Mouse (Mus musculus) lung, embryonic 16.5 days (tissue): ENCODE measurements at regions not wholly inside any gene's neighbourhood (a gene's known extent, or its start where the extent isn't known, plus 50 kb on each side); places are given as distances from the start of the nearest gene placed in this dataset.

Experiments
- ATAC-seq: fragments of 200-750 bp; cut with Nextera tagmentation; 2 replicates; pipeline ENCODE4 v1.8.0; 2017; ENCODE audit warnings: low read depth, mild to moderate bottlenecking, moderate library complexity
- H3K27ac ChIP-seq: fragments of 300-500 bp; sonication (generic); 2 replicates; pipeline ENCODE4 v1.5.1; 2014; ENCODE audit warnings: mild to moderate bottlenecking, control low read depth, low read length
- H3K27me3 ChIP-seq: fragments of 300-500 bp; sonication (generic); 2 replicates; pipeline ENCODE4 v1.6.1; 2014; ENCODE audit warnings: low read depth, low read length, mixed read lengths; ENCODE audit not compliant: control insufficient read depth, insufficient read depth
- H3K36me3 ChIP-seq: fragments of 300-500 bp; sonication (generic); 2 replicates; pipeline ENCODE4 v1.6.1; 2014; ENCODE audit warnings: low read length; ENCODE audit not compliant: control insufficient read depth, insufficient read depth
- H3K4me1 ChIP-seq: fragments of 300-500 bp; sonication (generic); replicated peaks from 2 replicates; pipeline ENCODE4 v1.6.1; 2014; ENCODE audit warnings: low read length, mixed read lengths; ENCODE audit not compliant: control insufficient read depth, insufficient read depth
- H3K4me2 ChIP-seq: fragments of 300-500 bp; sonication (generic); 2 replicates; pipeline ENCODE4 v1.6.1; 2014; ENCODE audit warnings: low read depth, low read length, control low read depth
- H3K4me3 ChIP-seq: fragments of 300-500 bp; sonication (generic); 2 replicates; pipeline ENCODE4 v1.5.1; 2014; ENCODE audit warnings: mild to moderate bottlenecking, low read length, control low read depth
- H3K9ac ChIP-seq: fragments of 300-500 bp; sonication (generic); 2 replicates; pipeline ENCODE4 v1.6.1; 2014; ENCODE audit warnings: low read length, control low read depth
- H3K9me3 ChIP-seq: fragments of 300-500 bp; sonication (generic); 2 replicates; pipeline ENCODE4 v1.6.1; 2016; ENCODE audit warnings: low read length; ENCODE audit not compliant: control insufficient read depth
- WGBS: fragments of 180-500 bp; shearing (Covaris S2); extraction: QIAGEN DNeasy Blood & Tissue Kit; methylation state at CpG from one replicate; pipeline ENCODE4 v1.1.7; 2014; 5-methylcytosine and 5-hydroxymethylcytosine counted together

- Histone ChIP-seq H3K27me3 (no peaks in the 10 kb centered on the region), H3K4me1 (no peaks in the 10 kb centered on the region), H3K36me3 (no peaks in the 10 kb centered on the region), H3K27ac (no peak overlapping the region), H3K9me3 (no peaks in the 10 kb centered on the region), H3K9ac (no peak overlapping the region), H3K4me2 (no peak overlapping the region), H3K4me3 (no peak overlapping the region)
- ATAC-seq, result no peak
- WGBS, result 48% methylated on average over 3 of the region's 3 CpGs
Observed at GRCm38 (mm10) chr9:94191083-94191482, 346.8 kb downstream of the 1190002N15Rik start.

DNA sequence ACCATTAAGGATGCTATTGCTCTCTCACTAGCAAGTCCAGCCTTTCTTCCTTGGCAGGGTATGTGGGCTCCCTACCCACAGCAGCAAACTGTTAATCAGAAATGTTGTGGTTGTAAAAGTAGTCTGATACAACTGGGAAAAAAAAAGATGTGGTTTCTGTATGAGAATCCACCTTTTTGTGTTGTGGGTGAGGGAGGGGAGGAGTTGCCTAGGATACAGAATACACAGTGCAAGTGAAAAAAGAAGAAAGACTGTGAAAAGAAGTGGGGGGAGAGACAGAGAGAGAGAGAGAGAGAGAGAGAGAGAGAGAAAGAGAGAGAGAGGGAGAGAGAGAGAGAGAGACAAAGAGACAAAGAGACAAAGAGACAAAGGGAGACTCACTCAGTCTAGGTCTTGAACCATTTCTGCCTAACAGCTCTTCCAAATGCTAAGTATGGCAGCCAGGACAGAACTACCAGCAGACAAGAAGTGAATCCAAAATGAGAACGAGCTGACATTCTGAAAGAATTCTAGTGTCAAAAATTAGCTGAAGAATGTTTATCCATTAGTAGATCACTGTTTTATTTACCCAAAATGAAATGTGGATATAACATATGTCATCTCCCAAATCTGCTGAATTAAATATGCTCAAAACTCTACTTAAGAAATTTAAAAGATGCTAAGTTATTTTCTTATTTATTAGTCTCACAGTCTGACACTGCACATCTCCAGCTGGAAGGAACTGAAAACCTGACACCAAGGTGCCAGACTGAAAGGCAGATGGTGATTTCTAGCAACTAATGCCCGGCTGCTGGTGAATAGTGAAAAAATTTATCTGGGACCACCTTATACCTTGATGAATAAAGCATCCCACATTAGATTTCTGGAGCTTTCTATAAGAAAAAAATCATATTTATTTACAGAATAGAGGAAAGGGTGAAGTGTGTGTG, 347.7 kb downstream of the 1190002N15Rik start:
- no peak overlapping the region for H3K4me3 ChIP-seq
- H3K9ac ChIP-seq, result no peak overlapping the region
- no peak overlapping the region for H3K4me2 ChIP-seq
- 56% methylated on average over 2 of the region's 2 CpGs for WGBS
- no peaks in the 10 kb centered on the region for H3K9me3 ChIP-seq
- H3K27ac ChIP-seq, result no peak overlapping the region
- no peaks in the 10 kb centered on the region for H3K27me3 ChIP-seq
- ATAC-seq, result no peak
- H3K36me3 ChIP-seq, result no peaks in the 10 kb centered on the region
- no peaks in the 10 kb centered on the region for H3K4me1 ChIP-seq

DNA sequence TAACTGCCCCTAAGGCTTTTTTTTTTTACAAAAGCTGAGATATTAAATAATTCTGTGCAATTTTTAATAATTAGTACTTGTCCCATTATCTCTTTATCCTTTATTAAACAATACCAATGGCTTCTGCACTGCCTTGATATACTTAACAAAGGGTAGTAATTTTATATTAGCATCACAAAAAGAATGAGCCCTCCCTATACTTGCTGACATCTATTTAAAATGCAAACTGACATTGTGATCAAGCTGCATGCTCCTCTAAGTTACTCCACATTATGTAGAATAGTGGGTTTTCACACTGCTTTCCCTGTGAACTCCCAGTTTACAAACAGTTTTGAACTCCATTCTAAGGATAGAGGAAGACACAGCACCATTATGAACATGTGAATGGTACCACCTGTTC, 349.8 kb downstream of the 1190002N15Rik start:
- no peak overlapping the region for H3K27ac ChIP-seq
- H3K36me3 ChIP-seq, result no peaks in the 10 kb centered on the region
- no peak overlapping the region for H3K4me2 ChIP-seq
- ATAC-seq, result no peak
- no peak overlapping the region for H3K4me3 ChIP-seq
- H3K27me3 ChIP-seq, result no peaks in the 10 kb centered on the region
- no peaks in the 10 kb centered on the region for H3K9me3 ChIP-seq
- no peaks in the 10 kb centered on the region for H3K4me1 ChIP-seq
- H3K9ac ChIP-seq, result no peak overlapping the region

DNA sequence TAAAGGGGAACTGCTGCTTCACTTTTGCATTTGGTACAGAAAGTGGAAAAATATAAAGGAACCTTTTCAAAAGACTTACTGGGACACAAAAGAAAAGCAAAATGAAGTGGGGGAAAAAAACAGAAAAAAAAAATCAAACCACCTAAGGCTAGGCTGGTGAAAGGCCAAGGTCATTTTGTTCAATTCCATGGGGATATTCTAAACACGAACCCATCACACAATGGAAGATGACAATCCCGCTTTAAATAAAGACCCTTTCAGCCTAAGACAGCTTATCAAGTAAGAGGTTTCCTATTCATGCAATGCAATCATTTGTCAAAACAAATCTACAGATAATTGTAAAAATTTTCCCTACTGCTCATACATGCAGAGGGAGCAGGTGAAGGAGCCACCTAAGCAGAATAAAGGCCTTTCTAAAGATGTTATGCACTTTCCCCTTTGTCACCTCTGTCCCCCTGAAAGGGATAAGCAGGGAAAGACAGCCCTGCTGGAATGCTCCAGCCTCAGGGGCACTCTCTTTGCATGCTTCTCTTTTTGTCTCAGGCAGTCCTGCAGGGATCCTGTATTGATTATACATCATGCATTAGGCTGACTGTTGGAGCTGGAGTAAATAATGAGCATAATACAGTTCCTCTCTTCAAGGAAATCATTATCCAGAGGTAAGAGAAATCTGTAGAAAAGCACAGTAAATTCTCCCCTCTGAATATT, 367.8 kb downstream of the 1190002N15Rik start:
- H3K27ac ChIP-seq, result no peak overlapping the region
- H3K4me3 ChIP-seq, result no peak overlapping the region
- H3K4me1 ChIP-seq, result no peaks in the 10 kb centered on the region
- no peaks in the 10 kb centered on the region for H3K36me3 ChIP-seq
- no peak overlapping the region for H3K4me2 ChIP-seq
- no peak overlapping the region for H3K9ac ChIP-seq
- ATAC-seq, result no peak
- H3K9me3 ChIP-seq, result no peaks in the 10 kb centered on the region
- WGBS, result 69% methylated on average over 2 of the region's 2 CpGs
- no peaks in the 10 kb centered on the region for H3K27me3 ChIP-seq

- Histone ChIP-seq H3K4me1 (no peaks in the 10 kb centered on the region), H3K27me3 (no peaks in the 10 kb centered on the region), H3K9ac (no peak overlapping the region), H3K4me3 (no peak overlapping the region), H3K4me2 (no peak overlapping the region), H3K9me3 (no peaks in the 10 kb centered on the region), H3K36me3 (no peaks in the 10 kb centered on the region), H3K27ac (no peak overlapping the region)
- WGBS, result 72% methylated on average over 1 of the region's 1 CpGs
- ATAC-seq, result no peak
Observed at GRCm38 (mm10) chr9:94163671-94164070, 374.2 kb downstream of the 1190002N15Rik start.

GRCm38 (mm10) chr9:94155581-94155980, 382.3 kb downstream of the 1190002N15Rik start:
- Histone ChIP-seq H3K4me3 (no peak overlapping the region), H3K9me3 (no peaks in the 10 kb centered on the region), H3K4me2 (no peak overlapping the region), H3K27me3 (no peaks in the 10 kb centered on the region), H3K27ac (no peak overlapping the region), H3K9ac (no peak overlapping the region), H3K36me3 (no peaks in the 10 kb centered on the region), H3K4me1 (no peaks in the 10 kb centered on the region)
- 43% methylated on average over 2 of the region's 2 CpGs for WGBS
- ATAC-seq, result no peak

DNA sequence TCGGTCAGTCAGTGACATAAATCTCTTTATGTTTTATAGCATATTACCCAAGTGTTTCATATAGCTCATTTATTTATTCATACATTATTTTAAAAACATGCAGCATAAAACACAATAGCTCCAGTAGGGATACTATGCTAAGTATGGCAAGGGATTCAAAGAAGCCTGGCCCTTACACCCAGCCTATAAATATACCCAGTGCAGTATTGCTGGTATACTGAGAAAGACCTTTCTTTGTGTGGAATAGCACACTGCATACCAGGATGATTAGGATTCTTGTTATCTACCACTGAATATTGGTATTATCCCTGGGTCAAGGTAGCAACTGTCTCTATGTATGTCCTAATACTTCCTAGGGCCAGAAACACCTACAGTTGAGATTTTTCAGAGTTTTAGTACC, 389.4 kb downstream of the 1190002N15Rik start:
- no peak for ATAC-seq
- Histone ChIP-seq H3K9ac (no peak overlapping the region), H3K4me3 (no peak overlapping the region), H3K4me2 (no peak overlapping the region), H3K4me1 (no peaks in the 10 kb centered on the region), H3K27me3 (no peaks in the 10 kb centered on the region), H3K36me3 (no peaks in the 10 kb centered on the region), H3K9me3 (no peaks in the 10 kb centered on the region), H3K27ac (no peak overlapping the region)
- WGBS, result 88% methylated on average over 1 of the region's 1 CpGs

- 70% methylated on average over 3 of the region's 3 CpGs for WGBS
- H3K27me3 ChIP-seq, result no peaks in the 10 kb centered on the region
- H3K9ac ChIP-seq, result no peak overlapping the region
- no peaks in the 10 kb centered on the region for H3K4me1 ChIP-seq
- no peaks in the 10 kb centered on the region for H3K36me3 ChIP-seq
- no peak overlapping the region for H3K27ac ChIP-seq
- H3K4me2 ChIP-seq, result no peak overlapping the region
- no peak for ATAC-seq
- no peaks in the 10 kb centered on the region for H3K9me3 ChIP-seq
- no peak overlapping the region for H3K4me3 ChIP-seq
Observed at GRCm38 (mm10) chr9:94146787-94147186, 391.1 kb downstream of the 1190002N15Rik start.

- no peak overlapping the region for H3K9ac ChIP-seq
- H3K27ac ChIP-seq, result no peak overlapping the region
- 12% methylated on average over 1 of the region's 1 CpGs for WGBS
- no peaks in the 10 kb centered on the region for H3K36me3 ChIP-seq
- no peak overlapping the region for H3K4me2 ChIP-seq
- H3K9me3 ChIP-seq, result no peaks in the 10 kb centered on the region
- H3K4me3 ChIP-seq, result no peak overlapping the region
- ATAC-seq, result peak; percentile 27; the same call in 1 of the 2 replicates
- H3K4me1 ChIP-seq, result peaks cover 5% of the 10 kb centered on the region
- no peaks in the 10 kb centered on the region for H3K27me3 ChIP-seq
Observed at GRCm38 (mm10) chr9:94136444-94136843, 401.4 kb downstream of the 1190002N15Rik start.
